Comparison of ENCODE assay signal across 8 mouse cellular contexts in the genomic region with DNA sequence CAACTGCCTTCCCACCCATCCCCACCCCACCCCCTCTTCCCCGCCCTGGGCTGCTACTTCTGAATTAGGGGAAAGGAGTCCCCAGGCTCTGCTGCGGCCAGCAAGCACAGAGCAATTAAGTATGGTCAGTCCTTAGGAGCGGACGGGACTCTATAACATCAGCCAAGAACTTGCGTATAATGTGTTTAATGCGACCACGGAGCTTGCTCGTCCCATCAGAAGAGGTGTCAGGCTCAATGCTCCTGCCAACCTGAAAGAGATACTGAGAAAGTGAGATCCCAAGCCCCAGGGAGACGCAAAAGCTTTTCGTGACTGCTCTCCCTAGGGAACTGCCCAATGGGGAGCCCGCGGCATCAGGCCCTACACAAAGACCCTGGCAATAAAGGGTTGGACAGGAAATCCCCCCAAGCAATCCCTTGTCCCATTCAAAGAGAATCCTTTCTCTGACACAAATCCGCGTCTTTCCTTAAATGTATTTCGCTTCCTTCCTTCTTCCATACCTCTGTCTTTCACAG. TPM values are rescaled to one million over a fixed set of nuclear protein-coding genes. Genes with fewer than 3 reads are reported as not detected.
DNase-seq lines count a peak whose midpoint lies in the region; ATAC-seq and TF ChIP-seq lines count a peak whose summit lies in the region.

No protein-coding gene starts in this region.

- ATAC-seq in heart, embryonic 11.5 days (replicated peaks; ENCODE audit: insufficient number of reproducible peaks, low FRiP score, low TSS enrichment): no peak
- no peak for ATAC-seq in forebrain, embryonic 16.5 days
- no peak for ATAC-seq in liver, embryonic 15.5 days (ENCODE audit: insufficient read depth)
- ATAC-seq in erythroid progenitor cell, adult 5-6 weeks (replicated peaks; ENCODE audit: low FRiP score, poor library complexity, severe bottlenecking): no peak

- peaks cover 8% of the 10 kb centered on the region for H3K4me1 ChIP-seq in heart, embryonic 11.5 days (ENCODE audit: control insufficient read depth, insufficient read depth, low read length)
- H3K4me1 ChIP-seq in ES-Bruce4 (ENCODE audit: control insufficient read depth, insufficient read depth, low read length): peaks cover 1% of the 10 kb centered on the region
- peaks cover 20% of the 10 kb centered on the region for H3K4me1 ChIP-seq in forebrain, embryonic 16.5 days (replicated peaks; ENCODE audit: control insufficient read depth, insufficient read depth, low read length)
- H3K4me1 ChIP-seq in liver, embryonic 15.5 days (replicated peaks): peaks cover 13% of the 10 kb centered on the region; the same call in 1 of the 2 replicates

- WGBS in heart, embryonic 11.5 days (ENCODE audit: insufficient replicate concordance): 2% methylated on average over 15 of the region's 15 CpGs
- WGBS in forebrain, embryonic 16.5 days: 0% methylated on average over 15 of the region's 15 CpGs
- 4% methylated on average over 15 of the region's 15 CpGs for WGBS in liver, embryonic 15.5 days (ENCODE audit: insufficient replicate concordance)

- TF ChIP-seq CTCF in ES-Bruce4 (IDR thresholded peaks at IDR 0.05; ENCODE audit: low read depth, low read length): no peak

- H3K9me3 ChIP-seq in heart, embryonic 11.5 days (replicated peaks; ENCODE audit: control insufficient read depth, low read length): no peaks in the 10 kb centered on the region
- no peaks in the 10 kb centered on the region for H3K9me3 ChIP-seq in ES-Bruce4 (replicated peaks; ENCODE audit: control insufficient read depth, insufficient read depth, low read length, poor library complexity, severe bottlenecking)
- no peaks in the 10 kb centered on the region for H3K9me3 ChIP-seq in forebrain, embryonic 16.5 days (ENCODE audit: control insufficient read depth, low read length)
- no peaks in the 10 kb centered on the region for H3K9me3 ChIP-seq in liver, embryonic 15.5 days (replicated peaks)

- TF ChIP-seq EP300 in ES-Bruce4 (IDR thresholded peaks at IDR 0.05; ENCODE audit: insufficient read depth, low read depth, low read length): no peak

- peak overlapping the region; percentile 95 for H3K9ac ChIP-seq in heart, embryonic 11.5 days (ENCODE audit: low read depth, low read length)
- peak overlapping the region; percentile 26 for H3K9ac ChIP-seq in ES-Bruce4 (ENCODE audit: low read depth, poor library complexity, severe bottlenecking)
- peak overlapping the region; percentile 71 for H3K9ac ChIP-seq in forebrain, embryonic 16.5 days (replicated peaks; ENCODE audit: low read depth, low read length)
- H3K9ac ChIP-seq in liver, embryonic 15.5 days: no peak overlapping the region

- TF ChIP-seq POLR2A in ES-Bruce4 (IDR thresholded peaks at IDR 0.05; ENCODE audit: insufficient read depth, low read length): no peak

- no peaks in the 10 kb centered on the region for H3K27me3 ChIP-seq in heart, embryonic 11.5 days (ENCODE audit: control insufficient read depth, insufficient read depth, low read length)
- H3K27me3 ChIP-seq in ES-Bruce4 (ENCODE audit: control insufficient read depth, insufficient read depth, low read length, poor library complexity, severe bottlenecking): peaks cover 4% of the 10 kb centered on the region; the same call in 1 of the 2 replicates
- H3K27me3 ChIP-seq in forebrain, embryonic 16.5 days (replicated peaks; ENCODE audit: control insufficient read depth, insufficient read depth, low read length): 0 out of 2 replicates have a peak, but pooled peaks cover 4% of the 10 kb centered on the region
- peaks cover 65% of the 10 kb centered on the region for H3K27me3 ChIP-seq in liver, embryonic 15.5 days

- H3K36me3 ChIP-seq in heart, embryonic 11.5 days (ENCODE audit: control insufficient read depth, insufficient read depth, low read length): no peaks in the 10 kb centered on the region
- H3K36me3 ChIP-seq in ES-Bruce4 (ENCODE audit: control insufficient read depth, insufficient read depth, low read length, poor library complexity, severe bottlenecking): no peaks in the 10 kb centered on the region
- no peaks in the 10 kb centered on the region for H3K36me3 ChIP-seq in forebrain, embryonic 16.5 days (ENCODE audit: control insufficient read depth, insufficient read depth)
- no peaks in the 10 kb centered on the region for H3K36me3 ChIP-seq in liver, embryonic 15.5 days (replicated peaks)

- H3K4me3 ChIP-seq in heart, embryonic 11.5 days (ENCODE audit: low read depth, low read length): peak overlapping the region; percentile 79
- H3K4me3 ChIP-seq in ES-Bruce4 (ENCODE audit: low read depth, low read length): peak overlapping the region; percentile 60
- peak overlapping the region; percentile 62 for H3K4me3 ChIP-seq in forebrain, embryonic 16.5 days (replicated peaks; ENCODE audit: low read length)
- H3K4me3 ChIP-seq in liver, embryonic 15.5 days (replicated peaks): peak overlapping the region; percentile 59

- peak overlapping the region; percentile 83 for H3K4me2 ChIP-seq in heart, embryonic 11.5 days
- peak overlapping the region; percentile 96 for H3K4me2 ChIP-seq in forebrain, embryonic 16.5 days (ENCODE audit: low read length)
- H3K4me2 ChIP-seq in liver, embryonic 15.5 days: peak overlapping the region; percentile 78

- H3K27ac ChIP-seq in heart, embryonic 11.5 days (ENCODE audit: low read depth, low read length): peak overlapping the region; percentile 92
- no peak overlapping the region for H3K27ac ChIP-seq in ES-Bruce4 (ENCODE audit: insufficient read depth, low read length)
- H3K27ac ChIP-seq in forebrain, embryonic 16.5 days (ENCODE audit: low read length): peak overlapping the region; percentile 85
- no peak overlapping the region for H3K27ac ChIP-seq in liver, embryonic 15.5 days (replicated peaks)

- no peak for DNase-seq in heart, postnatal 4 days
- no peak for DNase-seq in Muller cell, postnatal 12 days (ENCODE audit: inconsistent ontology term)
- no peak for DNase-seq in spleen, postnatal 10 days (ENCODE audit: low spot score in 2 of 2)

RNA-seq across cellular contexts. Expression of a gene that starts 0.4 kb away (rescaled TPM):
- 174 and 183 TPM in 2 replicates for polyA plus RNA-seq in heart, embryonic 11.5 days (2014; fragmentation: Nextera tagmentation; extraction: Ambion mirVana)
- total RNA-seq in heart, postnatal 4 days (2021): 10 to 100 TPM; 83.8 to 84.4 TPM
- 27.4 and 29.6 TPM in 2 replicates for polyA plus RNA-seq in ES-Bruce4 (2011; ENCODE audit: insufficient read depth, insufficient read length, low read depth, missing spikeins)
- 52.6 and 54.8 TPM in 2 replicates for polyA plus RNA-seq in forebrain, embryonic 16.5 days (2015; fragmentation: Nextera tagmentation; extraction: Ambion mirVana)
- polyA plus RNA-seq in liver, embryonic 15.5 days (2015; fragmentation: Nextera tagmentation; extraction: Ambion mirVana): 1.0 and 1.2 TPM in 2 replicates
- under 0.01 and 10.1 TPM in 2 replicates for total RNA-seq in erythroid progenitor cell, adult 5-6 weeks (2015; ENCODE audit: low replicate concordance)
- total RNA-seq in erythroid progenitor cell, adult 5-6 weeks (2017; ENCODE audit: low replicate concordance): 0.45 and 0.90 TPM in 2 replicates

Comparison
In these comparisons a context has a peak if more than half of its experiments do, and no peak if none do; other contexts are left out.
1. H3K27ac ChIP-seq: peak in heart, embryonic 11.5 days (single experiment) and forebrain, embryonic 16.5 days (single experiment); none in ES-Bruce4 (single experiment) and liver, embryonic 15.5 days (single experiment).
2. RNA of a gene that starts 0.4 kb away (polyA plus RNA-seq): 174 to 183 TPM in heart, embryonic 11.5 days, 52.6 to 54.8 TPM in forebrain, embryonic 16.5 days and 27.4 to 29.6 TPM in ES-Bruce4; 1.0 to 1.2 TPM in liver, embryonic 15.5 days; every median in the first group is over 10 times any median in the second.
3. Peak in every context shown above with its lines, with median percentiles within 50 percentile points of each other: H3K4me2 ChIP-seq and H3K4me3 ChIP-seq.